Mouse (Mus musculus) erythroblast, adult 5-6 weeks (primary cell): ENCODE results near the gene Col19a1. TPM values are rescaled to one million over a fixed set of nuclear protein-coding genes. Genes with fewer than 3 reads are reported as not detected.

Experiments used
- ATAC-seq: replicated peaks from 2 replicates; pipeline ENCODE4 v1.8.0; 2016; ENCODE audit warnings: moderate number of reproducible peaks, mild to moderate bottlenecking, moderate TSS enrichment, inconsistent platforms; ENCODE audit not compliant: poor library complexity, low FRiP score, severe bottlenecking
- total RNA-seq, 2 experiments: library from RNA; stranded (forward) in 1 of 2; stranded (reverse) in 1 of 2; fragments of 150-400 nt in 1 of 2; fragments of 200-764, 138-1000 nt in 1 of 2; gene quantifications; 2 replicates each; pipeline versions ENCODE4 v1.2.3 to v1.2.4; 2015 to 2017; ENCODE audit warnings: low replicate concordance in 2 of 2

The Col19a1 gene
- total RNA-seq, 2 experiments from 2014 or later, result 0.26 TPM; not detected in 1

DNA sequence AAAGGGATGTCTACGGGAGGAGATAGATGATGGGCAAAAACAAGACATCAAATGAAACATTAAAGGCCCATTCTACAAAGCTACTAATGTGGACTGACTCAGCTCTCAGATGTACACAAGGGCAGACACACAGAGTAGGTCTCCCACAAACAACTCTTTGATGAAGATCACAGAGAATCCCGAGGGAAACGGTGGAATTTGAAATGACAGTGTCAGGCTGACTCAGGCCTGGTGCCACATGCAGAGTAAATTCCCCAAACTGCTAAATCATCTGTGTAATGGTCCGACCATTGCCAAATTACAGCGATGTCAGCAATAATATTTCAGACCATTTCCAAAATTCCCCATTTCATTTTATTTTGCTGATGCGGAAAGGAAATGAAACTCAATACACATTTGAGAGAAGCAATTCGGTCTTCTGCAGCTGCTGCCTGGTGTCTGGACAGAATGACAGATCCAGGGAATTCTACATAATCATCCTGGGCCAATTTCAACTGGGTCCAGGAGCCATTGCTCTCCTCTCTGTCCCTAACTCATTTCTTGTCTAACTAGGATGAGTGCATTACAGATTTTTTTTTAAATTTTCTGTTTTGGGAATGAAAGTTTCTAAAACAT lies 116.1 kb downstream of the Col19a1 start:
- ATAC-seq, result no peak

DNA sequence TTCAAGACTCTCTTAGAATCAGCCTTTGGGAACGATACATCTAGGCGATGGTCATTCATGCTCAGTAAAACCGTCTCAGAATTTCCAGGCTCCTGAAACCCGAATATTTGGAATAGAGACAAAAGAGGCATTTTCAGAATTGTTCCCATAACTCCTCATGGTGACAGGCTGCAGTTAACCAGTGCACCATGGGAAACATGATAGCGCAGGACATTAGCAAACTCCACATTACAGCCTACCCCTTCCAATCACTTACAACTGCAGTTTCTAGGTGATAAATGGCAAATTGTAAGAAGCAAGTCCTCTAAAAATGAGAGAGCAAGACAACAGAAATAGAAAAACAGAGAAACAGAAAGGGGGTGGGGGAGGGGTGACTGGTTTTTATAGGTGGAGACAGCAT lies 116.6 kb downstream of the Col19a1 start:
- no peak for ATAC-seq

DNA sequence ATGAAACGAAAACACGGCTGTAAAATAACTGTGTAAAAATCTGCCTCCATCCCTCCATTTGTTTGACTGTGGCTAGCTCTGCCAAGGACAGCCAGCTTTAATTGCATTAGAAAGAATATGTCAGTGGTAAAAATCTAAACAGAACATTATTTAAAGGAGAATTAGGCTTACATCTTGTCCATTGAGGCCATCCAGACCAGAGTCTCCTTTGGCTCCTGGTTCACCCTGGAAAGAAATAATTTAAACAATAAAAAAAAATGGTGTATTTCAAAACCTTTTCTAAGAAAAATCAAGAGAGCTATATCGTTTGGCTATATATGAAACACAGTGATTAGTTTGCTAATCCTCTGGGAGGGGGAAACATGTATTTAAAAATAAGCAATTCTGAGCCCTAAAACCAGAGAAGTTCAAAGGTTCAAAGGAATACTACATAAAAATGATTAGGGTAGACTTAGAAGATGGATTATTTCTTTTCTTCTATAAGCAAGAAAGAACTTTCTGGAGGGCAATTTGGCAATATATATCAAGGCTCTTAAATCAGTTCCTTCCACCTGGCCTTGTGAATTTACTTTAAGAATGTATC lies 125.9 kb downstream of the Col19a1 start:
- no peak for ATAC-seq

DNA sequence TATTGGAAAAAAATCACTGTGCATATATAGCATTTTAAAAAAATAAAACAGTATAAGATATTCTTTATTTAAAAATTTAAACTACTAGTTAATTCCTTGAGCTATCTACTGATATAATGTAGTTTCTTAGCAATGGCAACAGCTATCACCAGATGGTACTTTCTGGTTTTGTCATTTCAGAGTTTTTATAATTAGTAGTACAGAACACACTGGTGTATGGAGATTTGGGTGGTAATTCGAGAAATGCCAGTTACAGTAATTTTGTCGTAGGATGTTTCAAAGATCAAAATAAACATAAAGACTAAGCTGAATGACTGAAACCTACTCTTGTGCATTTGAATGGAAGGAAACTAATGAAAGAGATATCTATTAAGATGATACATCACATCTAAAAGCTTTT lies 129.3 kb downstream of the Col19a1 start:
- no peak for ATAC-seq

DNA sequence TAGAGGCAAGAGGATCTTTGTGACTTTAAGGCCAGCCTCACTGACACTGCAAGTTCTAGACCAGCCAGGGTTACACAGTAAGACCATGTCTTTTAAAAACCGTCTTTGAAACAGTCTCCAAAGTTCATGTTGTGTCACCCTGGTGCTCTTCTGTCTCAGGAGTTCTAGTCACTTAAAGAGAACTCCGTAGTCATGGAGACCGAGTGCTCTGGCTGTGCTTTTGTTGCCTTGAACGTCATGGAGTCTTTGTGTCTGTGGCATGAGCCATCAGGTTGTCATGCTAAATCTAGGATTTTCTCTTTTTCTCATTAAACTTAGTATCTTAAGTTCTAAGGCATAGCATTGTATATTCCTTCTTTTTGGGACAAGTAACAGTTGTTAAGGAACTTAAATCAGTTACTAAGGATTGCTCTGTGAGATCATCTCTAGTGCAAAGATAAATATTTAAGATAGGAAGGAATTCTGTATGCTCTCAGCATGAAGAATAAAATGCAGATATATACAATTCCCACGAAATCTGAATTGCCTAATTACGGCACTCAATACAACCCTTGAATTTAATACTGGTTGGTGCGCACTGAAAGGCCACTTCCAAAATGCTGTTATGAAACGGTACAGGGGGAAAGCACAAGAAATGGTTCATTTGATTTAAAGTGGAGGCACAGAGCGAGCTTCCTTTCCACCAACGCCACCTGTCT lies 134.6 kb downstream of the Col19a1 start:
- ATAC-seq, result no peak

DNA sequence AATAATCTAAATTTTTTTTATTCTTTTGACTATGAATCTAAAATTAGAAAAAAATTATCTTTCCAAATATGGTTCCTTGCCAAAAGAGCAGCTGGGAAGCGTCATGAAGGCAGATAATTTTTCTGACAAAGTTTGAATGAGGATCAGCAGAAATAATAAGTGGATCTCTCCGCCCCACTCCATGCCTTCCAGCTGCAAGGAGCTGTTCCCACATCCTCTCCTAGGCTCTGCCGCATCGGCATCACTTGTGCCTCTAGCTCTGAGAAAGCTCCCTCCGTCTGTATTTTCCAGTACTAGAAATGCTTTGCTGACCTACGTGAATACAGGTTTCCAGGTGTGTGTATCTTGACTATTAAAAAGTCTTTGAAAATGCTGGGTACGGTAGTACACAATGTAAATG lies 135.1 kb downstream of the Col19a1 start:
- ATAC-seq, result no peak

DNA sequence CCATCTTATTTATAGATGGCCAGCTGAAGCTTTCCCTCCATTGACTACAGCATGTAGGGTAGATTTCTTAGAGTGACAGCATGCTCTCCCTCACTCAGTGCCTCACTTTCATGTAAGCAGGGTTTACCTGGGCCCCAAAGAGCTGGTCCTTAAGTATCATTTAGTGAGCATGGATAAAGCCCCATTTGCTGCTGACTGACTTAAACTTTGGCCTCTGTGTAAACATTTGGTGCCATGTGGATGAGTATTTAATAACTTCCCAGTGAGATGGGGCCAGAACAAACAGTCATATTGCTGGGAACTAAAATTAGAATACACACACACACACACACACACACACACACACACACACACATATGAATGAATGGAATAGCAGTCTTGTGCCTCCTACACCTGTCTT lies 149.8 kb downstream of the Col19a1 start:
- ATAC-seq, result no peak

DNA sequence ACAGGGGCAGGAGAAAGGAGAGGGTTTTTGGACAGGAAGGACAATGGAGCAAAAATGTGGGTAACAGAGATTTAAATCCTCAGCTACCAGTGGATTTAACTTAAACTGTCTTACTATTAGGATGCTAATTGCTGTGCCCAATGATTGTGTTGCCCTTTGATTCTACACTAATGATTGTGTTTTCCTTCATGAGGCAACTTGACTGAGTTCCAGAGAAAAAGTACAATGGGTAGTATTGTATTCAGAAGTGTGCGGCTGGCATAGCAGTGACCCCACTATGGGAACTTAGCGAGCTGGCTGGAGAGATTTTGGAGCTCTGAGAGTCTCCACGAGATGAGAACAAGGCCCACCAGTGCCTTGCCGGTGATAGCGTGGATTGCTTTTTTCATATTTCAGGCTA lies 159.0 kb downstream of the Col19a1 start:
- no peak for ATAC-seq

DNA sequence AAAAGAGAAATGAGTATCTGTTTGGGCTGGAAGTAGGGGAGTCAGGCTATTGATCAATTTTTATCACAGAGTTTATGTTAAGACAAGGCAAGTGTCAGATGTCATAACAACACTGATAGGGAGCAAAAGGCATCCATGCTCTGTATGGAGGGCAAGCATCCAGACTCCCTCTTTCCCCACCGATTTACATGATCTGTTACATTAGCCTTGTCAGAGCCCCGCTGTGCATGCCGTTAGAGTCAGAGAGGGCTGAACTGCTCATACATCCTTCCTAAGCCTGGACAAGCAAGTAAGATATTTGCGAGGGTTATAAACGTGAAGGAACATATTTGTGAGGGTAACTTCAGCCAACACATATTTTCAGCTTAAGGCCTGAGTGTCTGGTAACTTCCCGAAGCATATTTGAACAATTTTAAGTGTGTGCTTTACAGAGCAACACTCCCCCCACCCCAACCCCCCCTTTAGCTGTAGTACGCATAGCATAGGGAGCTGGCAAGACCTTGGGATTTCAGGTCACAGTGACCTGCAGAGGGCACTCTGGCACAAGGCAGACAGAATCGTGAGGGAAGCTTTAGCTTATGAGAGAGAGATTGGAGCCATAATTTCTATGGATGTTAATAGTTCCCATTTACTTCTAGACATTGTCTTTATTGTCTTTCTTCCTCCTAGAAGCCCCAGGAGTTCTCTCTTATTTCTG lies 209.0 kb downstream of the Col19a1 start:
- ATAC-seq, result no peak

DNA sequence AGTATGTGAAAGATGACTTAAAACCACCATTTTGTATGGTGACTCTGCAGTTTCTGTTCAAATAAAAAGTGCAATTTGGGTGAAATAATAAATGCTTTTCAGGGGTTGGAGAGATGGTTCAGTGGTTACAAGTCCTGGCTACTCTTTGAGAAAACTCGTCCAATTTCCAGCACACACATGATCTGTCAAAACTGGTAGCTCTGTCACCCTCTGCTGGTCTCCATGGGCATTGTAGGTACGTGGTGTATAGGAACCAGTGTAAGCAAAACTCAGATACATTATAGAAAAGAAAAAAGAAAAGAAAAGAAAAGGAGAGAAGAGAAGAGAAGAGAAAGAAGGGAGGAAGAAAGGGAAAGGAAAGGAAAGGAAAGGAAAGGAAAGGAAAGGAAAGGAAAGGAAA lies 212.4 kb downstream of the Col19a1 start:
- no peak for ATAC-seq

DNA sequence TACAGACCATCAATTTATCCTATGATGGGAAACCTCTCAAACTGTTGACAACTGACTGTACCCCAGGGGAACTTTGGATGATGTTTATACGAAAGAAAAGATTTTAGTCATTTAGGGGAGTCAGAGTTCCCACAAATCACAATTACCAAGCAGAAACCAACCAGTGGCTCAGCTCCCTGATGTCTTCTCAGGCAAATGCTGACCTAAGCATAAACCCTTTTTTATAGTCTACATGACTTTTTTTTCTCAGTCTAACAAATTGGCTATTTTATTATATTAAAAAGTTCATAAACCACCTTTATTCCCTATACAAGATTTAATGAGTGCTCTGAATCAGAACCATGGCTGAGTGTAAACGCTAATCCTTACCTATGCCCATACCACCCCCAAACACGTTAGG lies 213.6 kb downstream of the Col19a1 start:
- ATAC-seq, result no peak

DNA sequence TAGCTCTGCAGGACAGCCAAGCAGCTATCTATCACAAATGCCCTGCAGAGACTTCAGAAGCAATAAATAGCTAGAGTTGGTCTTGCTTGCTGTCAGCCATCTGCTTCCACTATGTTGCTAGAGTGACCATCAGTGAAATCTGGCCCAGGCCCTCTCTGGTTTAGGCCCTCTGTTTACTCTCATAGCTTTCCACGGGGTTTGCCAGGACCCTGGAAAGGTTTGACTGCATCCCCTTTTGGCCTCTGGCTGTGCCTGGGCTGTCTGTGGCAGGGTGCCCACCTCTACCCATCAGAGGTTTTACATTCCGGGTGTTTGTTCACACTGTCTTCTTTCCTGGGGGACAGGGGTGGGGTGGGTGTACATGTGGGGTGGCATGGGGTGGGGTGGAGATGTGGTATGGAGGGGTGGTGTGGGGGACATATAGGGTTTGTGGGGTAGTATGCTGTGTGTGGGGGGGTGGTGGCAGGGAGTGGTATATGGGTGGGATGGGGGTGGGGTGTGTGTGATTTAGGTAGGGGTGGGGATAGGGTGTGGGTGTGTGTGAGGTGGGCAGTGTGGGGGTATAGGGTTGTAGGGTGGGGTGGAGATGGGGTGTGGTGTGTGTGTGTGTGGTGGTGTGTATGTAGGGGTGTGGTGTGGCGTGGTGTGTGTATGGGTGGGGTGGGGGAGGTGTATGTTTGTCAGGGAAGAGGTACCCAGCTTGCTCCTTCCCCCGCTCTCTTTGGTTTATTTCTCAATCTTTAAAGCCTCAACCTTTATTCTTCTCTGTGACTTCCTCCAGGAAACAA lies 214.6 kb downstream of the Col19a1 start:
- no peak for ATAC-seq

DNA sequence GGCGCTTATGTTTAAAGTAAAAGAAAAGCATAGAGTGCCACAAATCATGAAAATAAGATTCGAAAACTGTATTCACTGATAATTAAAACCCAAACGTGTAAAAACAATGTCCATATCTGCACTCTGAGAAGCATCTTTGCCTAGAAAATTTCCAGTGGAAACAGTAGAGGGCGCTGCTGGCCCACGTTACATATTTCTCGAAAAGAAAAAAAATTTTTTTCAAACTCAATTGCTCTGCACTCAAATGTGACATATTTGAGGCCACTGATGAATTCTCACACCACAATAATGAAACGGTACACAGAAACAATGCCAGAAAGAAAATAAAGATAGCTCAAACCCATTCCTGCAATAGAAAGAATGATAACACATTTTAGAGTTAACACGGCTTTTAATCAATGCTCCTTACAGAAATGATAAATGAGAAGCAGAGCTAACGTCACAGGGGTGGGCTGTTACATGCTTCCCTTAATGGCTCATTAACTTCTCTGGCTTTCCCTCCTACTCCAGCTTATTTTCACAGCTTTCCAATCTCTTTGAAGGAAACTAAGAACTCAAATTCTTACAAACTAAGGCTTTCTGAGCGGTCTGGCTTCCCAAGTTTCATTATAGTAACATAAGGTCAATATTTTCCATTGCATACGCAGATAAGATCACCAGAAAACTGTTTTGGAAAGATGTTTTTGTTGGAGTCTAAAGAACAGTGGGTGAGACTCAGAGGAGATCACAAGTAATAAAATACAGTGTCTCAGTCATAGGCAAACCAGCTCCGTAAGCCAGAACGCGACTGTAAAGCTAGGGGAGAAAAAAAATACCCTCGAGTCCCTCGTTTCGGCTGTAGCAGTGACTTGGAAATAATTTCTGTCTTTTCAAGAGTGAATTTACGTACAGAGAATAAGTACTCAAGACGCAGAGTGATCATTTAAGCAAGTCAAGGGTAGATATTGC lies 219.4 kb downstream of the Col19a1 start:
- no peak for ATAC-seq

DNA sequence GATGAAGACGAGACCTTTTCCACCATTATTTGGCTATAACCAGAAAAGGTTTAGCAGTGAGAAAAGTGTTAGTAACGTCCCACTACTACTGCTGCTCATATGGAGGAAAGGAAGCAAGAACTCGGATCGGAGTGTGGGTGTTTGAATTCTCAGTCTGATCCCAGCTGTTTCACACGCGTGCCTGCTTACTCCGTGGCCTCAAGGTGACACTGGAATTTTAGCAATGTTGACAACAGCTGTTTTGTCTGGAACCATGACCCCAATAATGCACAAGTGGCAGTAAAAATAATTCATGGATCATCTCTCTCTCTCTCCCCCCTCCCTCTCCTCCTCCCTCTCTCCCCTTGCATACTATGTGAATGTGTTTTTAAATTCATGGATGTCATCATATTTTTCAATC lies 222.5 kb downstream of the Col19a1 start:
- no peak for ATAC-seq

DNA sequence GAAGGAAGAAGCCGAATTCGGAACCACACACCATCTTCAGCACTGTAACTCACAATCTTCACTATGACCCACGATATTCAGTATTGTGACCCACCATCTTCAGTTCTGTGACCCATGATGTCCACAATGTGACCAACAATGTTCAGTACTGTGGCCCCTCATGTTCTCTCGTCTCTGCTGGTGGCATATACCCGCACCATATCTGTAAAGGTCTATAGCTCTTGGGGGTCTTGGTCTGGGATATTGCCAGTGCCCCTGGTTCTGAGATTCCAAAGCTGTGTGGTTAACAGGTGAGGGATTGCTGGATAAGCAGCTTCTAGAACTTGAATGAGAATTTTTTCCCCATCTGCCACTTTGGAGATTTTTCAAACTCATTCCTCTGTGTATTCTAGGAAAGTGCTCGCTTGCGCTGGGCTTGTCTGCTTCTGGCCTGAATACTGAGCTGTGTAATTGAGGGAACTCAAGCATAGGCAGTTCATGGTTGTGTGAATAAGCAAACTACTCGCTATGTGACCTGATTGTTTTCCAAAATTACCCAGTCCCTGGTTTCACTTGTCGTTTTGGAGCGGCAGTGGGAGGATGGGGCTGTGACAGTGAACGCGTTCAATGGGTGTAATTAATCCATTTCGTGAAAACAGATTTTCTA lies 225.2 kb downstream of the Col19a1 start:
- no peak for ATAC-seq

DNA sequence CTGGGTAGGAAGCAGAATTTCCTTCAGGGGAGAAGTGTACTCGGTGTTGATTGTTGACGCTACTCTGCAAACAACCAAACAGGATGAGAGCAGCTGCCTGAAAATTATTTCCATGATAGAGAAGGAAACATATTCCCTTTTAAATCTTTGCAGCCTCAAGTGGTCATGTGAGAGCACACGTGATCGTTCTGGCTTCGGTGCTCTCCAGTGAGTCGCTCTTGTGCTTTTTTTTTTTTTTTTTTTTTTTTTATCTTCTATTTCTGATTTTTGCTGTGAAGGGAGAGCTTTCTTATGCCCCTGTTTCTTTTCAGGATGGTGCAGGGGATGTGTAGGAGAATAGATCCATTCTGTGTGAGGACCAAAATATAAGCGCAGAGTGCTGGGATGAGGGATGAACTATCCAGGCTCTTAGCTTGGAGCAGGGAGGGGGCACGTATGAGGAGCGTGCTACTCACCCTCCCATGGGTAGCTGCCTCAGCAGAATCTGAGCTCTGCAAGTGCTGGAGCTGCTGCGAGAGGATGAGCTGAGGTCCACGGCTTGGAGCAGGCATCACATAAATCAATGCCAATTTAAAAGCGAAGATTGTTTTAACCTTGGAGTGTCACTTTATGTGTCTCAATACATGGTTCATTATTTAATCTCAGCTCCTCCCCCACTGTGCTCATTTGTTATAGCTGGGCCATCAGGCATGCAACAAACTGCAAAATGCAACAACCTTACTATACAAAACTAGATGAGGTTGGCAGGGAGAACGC lies 237.6 kb downstream of the Col19a1 start:
- no peak for ATAC-seq

DNA sequence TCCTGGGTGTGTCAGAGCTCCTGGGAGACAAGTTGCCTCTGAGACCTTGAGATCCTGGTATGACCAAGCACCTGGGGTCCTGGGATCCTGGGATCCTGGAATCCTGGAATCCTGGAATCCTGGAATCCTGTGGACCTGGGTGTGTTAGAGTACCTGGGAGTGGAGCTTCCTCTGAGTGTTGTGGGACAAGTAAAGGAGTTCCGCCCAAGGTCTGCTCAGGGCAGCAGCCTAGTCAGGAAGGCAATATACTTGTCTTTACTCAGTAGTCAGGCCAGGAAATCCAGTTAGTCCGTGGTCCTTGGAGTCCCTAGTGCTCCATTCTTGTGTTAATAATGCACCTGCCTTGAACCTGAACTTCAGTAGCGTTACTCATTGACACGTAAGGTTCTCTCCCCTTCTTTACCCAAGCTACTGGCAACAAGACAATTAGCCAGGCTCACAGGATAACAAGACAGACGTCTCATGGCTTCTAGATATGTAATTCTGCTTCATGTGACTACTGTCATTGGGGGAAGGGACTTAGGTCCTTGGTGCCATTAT lies 239.6 kb downstream of the Col19a1 start:
- no peak for ATAC-seq
